Mouse (Mus musculus) CH12.LX (cell line): ENCODE measurements at regions not wholly inside any gene's neighbourhood (a gene's known extent, or its start where the extent isn't known, plus 50 kb on each side); places are given as distances from the start of the nearest gene placed in this dataset.

Experiments
- DNase-seq: peaks from one replicate; pipeline ENCODE4 v3.0.0-alpha.2; 2013; ENCODE audit errors: extremely low read depth
- H3K27ac ChIP-seq: 2 replicates; pipeline ENCODE4 v1.5.1; 2012; ENCODE audit warnings: low read depth, mild to moderate bottlenecking, control low read depth, moderate library complexity; ENCODE audit not compliant: insufficient read depth
- H3K27me3 ChIP-seq: replicated peaks from 2 replicates; pipeline ENCODE3; 2012; ENCODE audit warnings: inconsistent platforms
- H3K36me3 ChIP-seq, 2 experiments: replicated peaks in 1 of 2; 2 replicates each; pipeline versions ENCODE3 to v1.6.1; 2012; ENCODE audit warnings: inconsistent platforms in 1 of 2, low read length in 1 of 2, mild to moderate bottlenecking in 1 of 2, mixed read lengths in 1 of 2, moderate library complexity in 1 of 2; ENCODE audit not compliant: control insufficient read depth in 1 of 2, insufficient read depth in 1 of 2
- H3K4me1 ChIP-seq, 2 experiments: 2 replicates each; pipeline ENCODE4 v1.6.1; 2012; ENCODE audit warnings: inconsistent platforms in 1 of 2, moderate library complexity in 1 of 2; ENCODE audit not compliant: insufficient read depth in 2 of 2, control insufficient read depth in 1 of 2
- H3K4me2 ChIP-seq: 2 replicates; pipeline ENCODE4 v1.6.1; 2012; ENCODE audit warnings: low read depth, mild to moderate bottlenecking, control low read depth; ENCODE audit not compliant: poor library complexity, insufficient read depth, severe bottlenecking
- H3K4me3 ChIP-seq, 3 experiments: fragments of 150-350 bp in 1 of 3; sonication (generic) in 1 of 3; replicated peaks in 1 of 3; 2 replicates each; pipeline versions ENCODE3 to v1.5.1; 2011 to 2012; ENCODE audit warnings: low read depth in 2 of 3, low read length in 2 of 3, mild to moderate bottlenecking in 2 of 3, moderate library complexity in 2 of 3, control low read depth in 1 of 3, improper control_type of control experiment in 1 of 3, inconsistent platforms in 1 of 3, mixed read lengths in 1 of 3; ENCODE audit not compliant: poor library complexity in 1 of 3
- H3K79me2 ChIP-seq: replicated peaks from 2 replicates; pipeline ENCODE4 v1.6.1; 2012; ENCODE audit warnings: mild to moderate bottlenecking, moderate library complexity; ENCODE audit not compliant: control insufficient read depth, poor library complexity, insufficient read depth, severe bottlenecking; ENCODE audit errors: extremely low read depth
- H3K9ac ChIP-seq: 2 replicates; pipeline ENCODE4 v1.6.1; 2012; ENCODE audit warnings: low read depth, mild to moderate bottlenecking, control low read depth, moderate library complexity; ENCODE audit not compliant: insufficient read depth
- H3K9me3 ChIP-seq: replicated peaks from 2 replicates; pipeline ENCODE3; 2012; ENCODE audit warnings: low read length, inconsistent platforms, mixed read lengths
- BHLHE40 ChIP-seq: IDR thresholded peaks from 2 replicates; pipeline ENCODE4 v1.6.1; 2011; ENCODE audit warnings: mild to moderate bottlenecking, low read depth, low read length, improper control_type of control experiment
- CHD1 ChIP-seq: IDR thresholded peaks from 2 replicates; pipeline ENCODE4 v1.6.1; 2012; ENCODE audit warnings: low read depth, low read length, improper control_type of control experiment, inconsistent platforms
- CTCF ChIP-seq, 2 experiments: IDR thresholded peaks in 1 of 2; conservative IDR thresholded peaks in 1 of 2; 2 replicates each; pipeline ENCODE4 v1.5.1; 2011 to 2012; ENCODE audit warnings: low read depth in 2 of 2, low read length in 2 of 2, improper control_type of control experiment in 1 of 2, inconsistent platforms in 1 of 2, mild to moderate bottlenecking in 1 of 2, moderate library complexity in 1 of 2
- E2F4 ChIP-seq: IDR thresholded peaks from 2 replicates; pipeline ENCODE4 v1.6.1; 2011; ENCODE audit warnings: low read depth, low read length, improper control_type of control experiment; ENCODE audit not compliant: insufficient replicate concordance
- GABPA ChIP-seq: IDR thresholded peaks from 2 replicates; pipeline ENCODE4 v1.6.1; 2012; ENCODE audit warnings: low read depth, low read length, improper control_type of control experiment, inconsistent platforms; ENCODE audit not compliant: insufficient replicate concordance
- HCFC1 ChIP-seq: IDR thresholded peaks from 2 replicates; pipeline ENCODE4 v1.6.1; 2012; ENCODE audit warnings: low read depth, mild to moderate bottlenecking, inconsistent platforms, low read length, improper control_type of control experiment
- IRF4 ChIP-seq: IDR thresholded peaks from 2 replicates; pipeline ENCODE4 v1.6.1; 2014; ENCODE audit warnings: low read depth, mild to moderate bottlenecking, inconsistent platforms, low read length, improper control_type of control experiment
- JUND ChIP-seq: conservative IDR thresholded peaks from 2 replicates; pipeline ENCODE4 v1.6.1; 2011; ENCODE audit warnings: low read depth, low read length, improper control_type of control experiment
- KAT2A ChIP-seq: IDR thresholded peaks from 2 replicates; pipeline ENCODE4 v1.6.1; 2012; ENCODE audit warnings: low read length, improper control_type of control experiment, inconsistent platforms; ENCODE audit not compliant: insufficient replicate concordance
- MAFK ChIP-seq: IDR thresholded peaks from 2 replicates; pipeline ENCODE4 v1.6.1; 2011; ENCODE audit warnings: low read length, improper control_type of control experiment; ENCODE audit not compliant: insufficient replicate concordance
- MAX ChIP-seq: IDR thresholded peaks from 2 replicates; pipeline ENCODE4 v1.6.1; 2011; ENCODE audit warnings: low read length, improper control_type of control experiment
- MEF2A ChIP-seq: IDR thresholded peaks from 2 replicates; pipeline ENCODE4 v1.6.1; 2014; ENCODE audit warnings: low read depth, mild to moderate bottlenecking, inconsistent platforms, low read length, improper control_type of control experiment, borderline replicate concordance
- MXI1 ChIP-seq: IDR thresholded peaks from 2 replicates; pipeline ENCODE4 v1.6.1; 2011; ENCODE audit warnings: mild to moderate bottlenecking, low read depth, low read length, improper control_type of control experiment
- PAX5 ChIP-seq: IDR thresholded peaks from 2 replicates; pipeline ENCODE4 v1.6.1; 2012; ENCODE audit warnings: low read length, inconsistent platforms, mixed read lengths
- POLR2AphosphoS2 ChIP-seq: IDR thresholded peaks from 2 replicates; pipeline ENCODE4 v1.6.1; 2011; ENCODE audit warnings: low read depth, low read length, improper control_type of control experiment
- RAD21 ChIP-seq: IDR thresholded peaks from 2 replicates; pipeline ENCODE4 v1.6.1; 2011; ENCODE audit warnings: low read depth, mild to moderate bottlenecking, low read length, improper control_type of control experiment, moderate library complexity
- SIN3A ChIP-seq: IDR thresholded peaks from 2 replicates; pipeline ENCODE4 v1.6.1; 2012; ENCODE audit warnings: low read length, improper control_type of control experiment, inconsistent platforms
- TBP ChIP-seq: conservative IDR thresholded peaks from 2 replicates; pipeline ENCODE4 v1.6.1; 2011; ENCODE audit warnings: low read depth, low read length, improper control_type of control experiment
- TCF12 ChIP-seq: IDR thresholded peaks from 2 replicates; pipeline ENCODE4 v1.6.1; 2014; ENCODE audit warnings: low read depth, mild to moderate bottlenecking, inconsistent platforms, low read length, improper control_type of control experiment
- USF2 ChIP-seq: conservative IDR thresholded peaks from 2 replicates; pipeline ENCODE4 v1.6.1; 2011; ENCODE audit warnings: low read depth, low read length, improper control_type of control experiment
- ZC3H11A ChIP-seq: IDR thresholded peaks from 2 replicates; pipeline ENCODE4 v1.6.1; 2012; ENCODE audit warnings: low read depth, mild to moderate bottlenecking, inconsistent platforms, low read length, improper control_type of control experiment
- ZKSCAN1 ChIP-seq: IDR thresholded peaks from 2 replicates; pipeline ENCODE4 v1.6.1; 2012; ENCODE audit warnings: low read depth, inconsistent platforms, low read length, improper control_type of control experiment, borderline replicate concordance
- ZMIZ1 ChIP-seq: IDR thresholded peaks from 2 replicates; pipeline ENCODE4 v1.6.1; 2012; ENCODE audit warnings: low read depth, mild to moderate bottlenecking, inconsistent platforms, low read length, improper control_type of control experiment
- ZNF384 ChIP-seq: IDR thresholded peaks from 2 replicates; pipeline ENCODE4 v1.6.1; 2012; ENCODE audit warnings: low read depth, low read length, improper control_type of control experiment, inconsistent platforms
- dilution Hi-C: fragments of 300-500 bp; cut with MboI; formaldehyde crosslinking; loops from 2 replicates; pipeline ENCODE4 v1.14.3; 2020; ENCODE audit warnings: low sequenced_read_pairs; ENCODE audit not compliant: extremely low pct_unique_long_range_greater_than_20kb, extremely low pct_ligation_motif_present
- in situ Hi-C: fragments of 300-500 bp; cut with MboI; formaldehyde crosslinking; loops from 3 replicates; pipeline ENCODE4 v1.14.3; 2019; ENCODE audit warnings: low sequenced_read_pairs, low pct_ligation_motif_present, low pct_unique_long_range_greater_than_20kb, mixed read lengths

DNA sequence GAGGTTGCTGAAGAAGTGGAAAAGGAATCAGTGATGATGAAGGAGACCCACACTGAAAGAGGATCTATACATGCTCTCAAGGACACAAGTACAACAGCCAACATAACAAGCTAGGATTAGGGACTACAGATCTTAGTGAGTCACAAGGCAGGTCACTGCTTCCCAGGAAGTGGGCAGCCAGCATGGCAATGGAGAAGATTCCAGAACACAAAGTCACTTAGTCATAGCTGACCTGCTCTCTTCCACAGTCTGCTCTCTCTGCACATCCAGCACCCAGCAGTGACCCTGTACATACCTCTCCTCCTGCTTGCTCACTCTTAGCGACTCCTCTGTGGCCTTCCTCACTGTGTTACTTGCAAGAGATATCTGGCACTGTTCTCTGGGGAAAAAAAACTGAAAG, 168.8 kb downstream of the Ccser2 start:
- H3K9ac ChIP-seq = no peak overlapping the region
- H3K4me2 ChIP-seq = no peak overlapping the region
- no peak overlapping the region for H3K4me3 ChIP-seq
- H3K79me2 ChIP-seq = no peaks in the 10 kb centered on the region
- H3K27ac ChIP-seq = no peak overlapping the region
- H3K9me3 ChIP-seq = no peaks in the 10 kb centered on the region
- in situ Hi-C loops (no loop called here), dilution Hi-C loops (no loop called here)
- TF ChIP-seq CTCF (conservative IDR thresholded peaks at IDR 0.05 in 1 of 2, IDR thresholded peaks at IDR 0.05 in 1 of 2; ENCODE audit: low read depth in 2 of 2, low read length in 2 of 2) = no peak
- TF ChIP-seq MEF2A = no peak
- no peak for TF ChIP-seq MXI1
- no peak for TF ChIP-seq ZC3H11A
- TF ChIP-seq CHD1 = no peak
- TF ChIP-seq E2F4 = no peak
- TF ChIP-seq PAX5 = no peak
- no peak for TF ChIP-seq USF2
- TF ChIP-seq ZMIZ1 = no peak
- no peak for TF ChIP-seq KAT2A
- no peak for TF ChIP-seq MAX
- TF ChIP-seq BHLHE40 = no peak
- TF ChIP-seq POLR2AphosphoS2 = no peak
- TF ChIP-seq TCF12 = no peak
- H3K4me1 ChIP-seq = peaks cover 2 to 11% of the 10 kb centered on the region in 2 experiments; a peak in 2 of 4 replicates
- DNase-seq = no peak
- peaks cover 4% of the 10 kb centered on the region for H3K27me3 ChIP-seq
- H3K36me3 ChIP-seq = no peaks in the 10 kb centered on the region

- Histone ChIP-seq H3K4me3 (no peak overlapping the region), H3K36me3 (no peaks in the 10 kb centered on the region), H3K4me1 (no peaks in the 10 kb centered on the region), H3K27me3 (peaks cover 3% of the 10 kb centered on the region), H3K9ac (no peak overlapping the region), H3K79me2 (no peaks in the 10 kb centered on the region), H3K9me3 (no peaks in the 10 kb centered on the region), H3K27ac (no peak overlapping the region), H3K4me2 (no peak overlapping the region)
- no peak for TF ChIP-seq MAFK
- no peak for TF ChIP-seq CHD1
- no peak for TF ChIP-seq RAD21
- TF ChIP-seq ZKSCAN1 = no peak
- TF ChIP-seq IRF4 = no peak
- no peak for TF ChIP-seq HCFC1
- no peak for TF ChIP-seq SIN3A
- no peak for TF ChIP-seq ZC3H11A
- TF ChIP-seq USF2 = no peak
- no peak for TF ChIP-seq MEF2A
- TF ChIP-seq GABPA = no peak
- no peak for TF ChIP-seq TBP
- TF ChIP-seq JUND = no peak
- TF ChIP-seq CTCF (conservative IDR thresholded peaks at IDR 0.05 in 1 of 2, IDR thresholded peaks at IDR 0.05 in 1 of 2; ENCODE audit: low read depth in 2 of 2, low read length in 2 of 2) = no peak
- no peak for TF ChIP-seq ZNF384
- dilution Hi-C loops = no loop called here
- in situ Hi-C loops = no loop called here
- no peak for DNase-seq
These were observed 186.7 kb downstream of the Ccser2 start for GRCm38 (mm10) chr14:36781882-36782281.
